Mouse (Mus musculus) spleen, adult 12 weeks (tissue): ENCODE measurements around the gene Nr1h4.

Experiments used
- DNase-seq: peaks from one replicate; pipeline ENCODE4 v3.0.0; 2022; ENCODE audit warnings: low spot score

Gene Nr1h4

GRCm38 (mm10) chr10:89521790-89522431, 11.5 kb downstream of the Nr1h4 start:
- no peak for DNase-seq

- no peak for DNase-seq
These were observed 13.0 kb downstream of the Nr1h4 start for GRCm38 (mm10) chr10:89520381-89520780.

- DNase-seq, result no peak
These were observed 14.2 kb downstream of the Nr1h4 start for GRCm38 (mm10) chr10:89519226-89519625.

- no peak for DNase-seq
These were observed 15.0 kb downstream of the Nr1h4 start for GRCm38 (mm10) chr10:89518365-89518764.

GRCm38 (mm10) chr10:89515813-89516212, 17.6 kb downstream of the Nr1h4 start:
- no peak for DNase-seq

- no peak for DNase-seq
These were observed 20.8 kb downstream of the Nr1h4 start for GRCm38 (mm10) chr10:89512562-89512961.

GRCm38 (mm10) chr10:89510547-89510946, 22.8 kb downstream of the Nr1h4 start:
- no peak for DNase-seq

GRCm38 (mm10) chr10:89508567-89508966, 24.8 kb downstream of the Nr1h4 start:
- no peak for DNase-seq

GRCm38 (mm10) chr10:89506479-89506878, 26.9 kb downstream of the Nr1h4 start:
- DNase-seq, result no peak

- no peak for DNase-seq
These were observed 27.8 kb downstream of the Nr1h4 start for GRCm38 (mm10) chr10:89505592-89505955.

GRCm38 (mm10) chr10:89504952-89505591, 28.3 kb downstream of the Nr1h4 start:
- no peak for DNase-seq

- no peak for DNase-seq
These were observed 30.3 kb downstream of the Nr1h4 start for GRCm38 (mm10) chr10:89502986-89503560.

- DNase-seq, result no peak
These were observed 31.5 kb downstream of the Nr1h4 start for GRCm38 (mm10) chr10:89501902-89502301.

GRCm38 (mm10) chr10:89495537-89495936, 37.8 kb downstream of the Nr1h4 start:
- no peak for DNase-seq

GRCm38 (mm10) chr10:89491321-89491720, 42.1 kb downstream of the Nr1h4 start:
- DNase-seq, result no peak

GRCm38 (mm10) chr10:89490250-89490649, 43.1 kb downstream of the Nr1h4 start:
- DNase-seq, result no peak

- no peak for DNase-seq
These were observed 43.9 kb downstream of the Nr1h4 start for GRCm38 (mm10) chr10:89489459-89489858.

- no peak for DNase-seq
These were observed 46.2 kb downstream of the Nr1h4 start for GRCm38 (mm10) chr10:89486995-89487742.

GRCm38 (mm10) chr10:89484907-89485306, 48.5 kb downstream of the Nr1h4 start:
- no peak for DNase-seq

GRCm38 (mm10) chr10:89483812-89484602, 49.4 kb downstream of the Nr1h4 start:
- DNase-seq, result no peak

- DNase-seq, result no peak
These were observed 50.3 kb downstream of the Nr1h4 start for GRCm38 (mm10) chr10:89483113-89483512.

- no peak for DNase-seq
These were observed 51.2 kb downstream of the Nr1h4 start for GRCm38 (mm10) chr10:89482142-89482681.
